Mouse (Mus musculus): ENCODE data around the gene Ctsa.

DNA sequence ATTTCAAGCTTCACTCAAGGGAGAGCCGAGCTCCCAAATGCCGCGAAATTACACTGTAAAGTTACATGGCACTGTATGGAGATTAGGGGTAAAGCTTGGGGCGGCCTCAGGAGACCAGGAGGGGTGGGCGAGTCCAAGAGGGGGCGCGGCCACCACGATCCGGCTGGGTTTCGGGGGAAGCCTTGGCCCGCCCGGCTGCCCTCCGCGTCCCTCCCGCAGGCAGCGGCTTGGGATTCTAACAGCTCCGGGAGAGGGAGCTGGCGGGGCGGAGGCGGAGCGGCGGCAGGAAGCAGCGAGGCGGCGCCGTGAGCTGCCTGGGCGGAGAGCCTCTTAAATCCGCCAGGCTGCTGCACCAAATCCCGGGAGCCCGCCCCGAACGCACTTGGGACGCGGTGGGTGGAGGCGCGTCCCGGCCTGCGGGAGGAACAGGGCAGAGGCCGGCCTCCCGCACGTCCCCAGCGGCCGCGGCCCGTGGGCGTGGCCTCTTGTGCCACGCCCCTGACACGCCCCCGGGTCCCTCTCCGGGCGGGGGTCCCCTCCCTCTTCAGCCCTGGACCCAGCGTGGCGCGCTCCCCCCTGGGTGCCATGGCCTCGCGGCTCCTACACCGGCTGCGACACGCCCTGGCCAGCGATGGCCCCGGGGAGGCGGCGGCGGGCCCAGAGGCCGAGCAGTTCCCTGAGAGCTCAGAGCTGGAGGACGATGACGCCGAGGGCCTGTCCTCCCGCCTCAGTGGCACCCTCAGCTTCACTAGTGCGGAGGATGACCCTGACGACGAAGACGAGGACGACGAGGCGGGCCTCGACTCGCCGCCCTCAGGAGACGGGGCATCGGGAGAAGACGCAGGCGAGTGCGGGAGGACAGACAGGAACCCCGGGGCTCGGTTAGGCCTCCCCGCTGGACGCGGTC, 46.9 kb upstream of the Ctsa start, which contains the start of gene Snx21:
- TF ChIP-seq CTCF (IDR thresholded peaks at IDR 0.05; ENCODE audit: insufficient read depth, low read depth, low read length) (0 out of 2 replicates have a peak, but pooled peaks have one; percentile 39), POLR2A (IDR thresholded peaks at IDR 0.05; ENCODE audit: insufficient read depth, low read depth, low read length) (no peak)

Measured in olfactory bulb, adult 2 months (tissue).